Mouse (Mus musculus): ENCODE results near the gene Ctsw. TPM values are rescaled to one million over a fixed set of nuclear protein-coding genes. Genes with fewer than 3 reads are reported as not detected.

The Ctsw gene
- polyA plus RNA-seq, 1 experiment from 2014 or later, result 6.3 TPM

DNA sequence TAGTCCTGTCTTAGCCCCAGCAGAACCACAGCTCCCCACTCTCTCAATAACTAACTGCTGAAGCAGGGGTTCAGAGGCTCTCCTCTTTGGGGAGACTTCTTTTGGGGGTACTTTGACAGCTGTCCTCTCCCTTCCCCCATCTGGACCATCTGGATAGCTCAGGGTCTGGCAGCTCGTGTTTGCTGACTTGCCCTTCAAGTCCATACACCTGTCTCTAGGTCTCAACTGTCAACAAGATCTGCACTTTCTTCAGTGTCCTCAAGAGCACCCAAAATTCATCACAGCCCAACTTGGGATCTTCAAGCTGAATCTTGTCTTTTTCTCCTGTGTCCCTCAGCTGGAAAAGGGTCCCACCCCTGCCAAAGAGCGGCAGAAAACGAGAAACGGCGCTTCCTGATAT, 46.5 kb downstream of the Ctsw start:
- ATAC-seq, result no peak
- Histone ChIP-seq H3K4me2 (ENCODE audit: low read length) (no peak overlapping the region), H3K27ac (ENCODE audit: low read length) (no peak overlapping the region), H3K9ac (replicated peaks; ENCODE audit: low read depth, low read length) (no peak overlapping the region), H3K4me1 (replicated peaks; ENCODE audit: control insufficient read depth, insufficient read depth, low read length) (peaks cover 35% of the 10 kb centered on the region), H3K9me3 (ENCODE audit: control insufficient read depth, low read length) (no peaks in the 10 kb centered on the region), H3K27me3 (replicated peaks; ENCODE audit: control insufficient read depth, insufficient read depth, low read length) (no peaks in the 10 kb centered on the region), H3K4me3 (replicated peaks; ENCODE audit: low read length) (no peak overlapping the region), H3K36me3 (ENCODE audit: control insufficient read depth, insufficient read depth) (peaks cover 9% of the 10 kb centered on the region; the same call in 1 of the 2 replicates)
- 90% methylated on average over 5 of the region's 5 CpGs for WGBS

DNA sequence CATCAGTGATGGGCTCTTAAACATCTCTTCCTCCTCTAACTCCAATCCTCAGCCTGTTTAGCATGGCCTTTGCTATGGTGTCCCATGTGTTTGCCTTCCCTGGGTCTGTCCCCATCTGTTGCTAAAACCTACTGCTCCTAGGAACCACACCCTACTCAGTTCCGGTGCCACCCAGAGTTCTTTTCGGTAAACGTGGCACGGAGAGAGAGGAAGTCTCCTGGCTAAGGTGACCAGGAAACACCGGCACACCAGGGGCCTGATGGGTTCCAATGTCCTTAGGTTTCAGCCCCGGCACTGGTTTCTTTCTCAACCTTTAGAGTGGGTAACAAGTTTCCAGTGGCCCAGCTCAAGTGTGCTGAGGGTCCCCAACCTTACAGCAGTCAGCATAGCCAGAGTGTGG, 47.7 kb downstream of the Ctsw start:
- Histone ChIP-seq H3K4me1 (replicated peaks; ENCODE audit: control insufficient read depth, insufficient read depth, low read length) (peaks cover 23% of the 10 kb centered on the region), H3K9ac (replicated peaks; ENCODE audit: low read depth, low read length) (no peak overlapping the region), H3K27me3 (replicated peaks; ENCODE audit: control insufficient read depth, insufficient read depth, low read length) (no peaks in the 10 kb centered on the region), H3K27ac (ENCODE audit: low read length) (no peak overlapping the region), H3K4me2 (ENCODE audit: low read length) (no peak overlapping the region), H3K4me3 (replicated peaks; ENCODE audit: low read length) (no peak overlapping the region), H3K9me3 (ENCODE audit: control insufficient read depth, low read length) (no peaks in the 10 kb centered on the region), H3K36me3 (ENCODE audit: control insufficient read depth, insufficient read depth) (0 out of 2 replicates have a peak, but pooled peaks cover 7% of the 10 kb centered on the region)
- 92% methylated on average over 6 of the region's 6 CpGs for WGBS
- ATAC-seq, result no peak

DNA sequence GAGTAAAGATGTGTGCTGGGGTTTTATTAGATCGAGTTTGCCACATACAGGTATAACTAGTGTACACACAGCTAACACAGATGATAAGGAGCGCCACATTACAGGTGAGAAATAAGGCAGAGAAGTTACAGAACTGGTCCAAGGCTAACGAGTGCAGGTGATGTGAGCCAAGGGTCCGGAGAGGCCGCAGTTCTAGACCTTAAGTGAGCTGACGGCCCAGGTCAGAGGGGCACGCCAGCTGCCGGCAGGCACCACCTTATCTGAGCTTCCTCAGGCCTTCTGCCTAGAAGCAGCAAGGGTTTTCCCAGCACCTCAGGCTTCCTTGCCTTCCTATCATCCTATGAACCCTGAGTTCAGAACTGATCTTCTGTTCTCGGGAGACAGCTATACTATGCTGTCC, 48.7 kb downstream of the Ctsw start:
- H3K36me3 ChIP-seq (ENCODE audit: control insufficient read depth, insufficient read depth), result 0 out of 2 replicates have a peak, but pooled peaks cover 7% of the 10 kb centered on the region
- no peak for ATAC-seq

DNA sequence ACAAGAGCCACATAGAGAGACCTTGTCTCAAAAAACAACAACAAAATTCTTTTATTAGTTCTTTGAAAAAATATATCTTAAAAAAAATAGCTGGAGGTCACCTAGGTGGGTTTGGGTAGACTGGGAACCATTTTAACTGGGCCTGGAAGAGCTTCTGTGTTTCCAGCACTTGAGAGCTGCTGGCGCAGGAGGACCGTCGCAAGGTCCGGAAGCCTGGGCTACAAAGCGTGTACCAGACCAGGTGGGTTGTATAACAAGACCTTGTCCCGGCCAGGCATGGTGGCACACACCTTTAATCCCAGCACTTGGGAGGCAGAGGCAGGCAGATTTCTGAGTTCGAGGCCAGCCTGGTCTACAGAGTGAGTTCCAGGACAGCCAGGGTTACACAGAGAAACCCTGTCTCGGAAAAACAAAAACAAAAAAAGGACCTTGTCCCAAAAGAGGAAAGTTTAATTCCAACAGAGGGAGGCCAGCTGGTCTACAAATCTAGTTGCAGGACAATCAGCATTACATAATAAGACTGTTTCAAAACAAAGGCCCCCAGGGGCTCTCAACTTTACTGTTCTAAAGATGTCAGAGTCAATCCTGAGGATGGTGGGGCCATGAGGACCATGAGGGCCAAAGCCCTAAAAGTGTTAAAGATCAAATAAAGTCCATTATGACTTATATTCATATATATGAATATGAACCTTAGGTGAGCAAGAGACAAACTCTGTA, 49.4 kb downstream of the Ctsw start:
- Histone ChIP-seq H3K4me1 (replicated peaks; ENCODE audit: control insufficient read depth, insufficient read depth, low read length) (peaks cover 20% of the 10 kb centered on the region), H3K27ac (ENCODE audit: low read length) (no peak overlapping the region), H3K9me3 (ENCODE audit: control insufficient read depth, low read length) (no peaks in the 10 kb centered on the region), H3K4me2 (ENCODE audit: low read length) (no peak overlapping the region), H3K9ac (replicated peaks; ENCODE audit: low read depth, low read length) (no peak overlapping the region), H3K27me3 (replicated peaks; ENCODE audit: control insufficient read depth, insufficient read depth, low read length) (no peaks in the 10 kb centered on the region), H3K36me3 (ENCODE audit: control insufficient read depth, insufficient read depth) (0 out of 2 replicates have a peak, but pooled peaks cover 7% of the 10 kb centered on the region), H3K4me3 (replicated peaks; ENCODE audit: low read length) (no peak overlapping the region)
- 94% methylated on average over 8 of the region's 8 CpGs for WGBS
- no peak for ATAC-seq

More for the DNA sequence above, 48.7 kb downstream of the Ctsw start:
- H3K4me1 ChIP-seq (replicated peaks; ENCODE audit: control insufficient read depth, insufficient read depth, low read length), result peaks cover 22% of the 10 kb centered on the region
- H3K4me2 ChIP-seq (ENCODE audit: low read length), result no peak overlapping the region
- H3K4me3 ChIP-seq (replicated peaks; ENCODE audit: low read length), result no peak overlapping the region
- WGBS, result 95% methylated on average over 9 of the region's 9 CpGs
- no peaks in the 10 kb centered on the region for H3K27me3 ChIP-seq (replicated peaks; ENCODE audit: control insufficient read depth, insufficient read depth, low read length)
- no peaks in the 10 kb centered on the region for H3K9me3 ChIP-seq (ENCODE audit: control insufficient read depth, low read length)
- no peak overlapping the region for H3K27ac ChIP-seq (ENCODE audit: low read length)
- H3K9ac ChIP-seq (replicated peaks; ENCODE audit: low read depth, low read length), result no peak overlapping the region

Other genes starting within 250 kb of the Ctsw start
- gene Pacs1, start 195.4 kb downstream of the Ctsw start, polyA plus RNA-seq (2015; fragmentation: Nextera tagmentation; extraction: Ambion mirVana), result 38.0 and 39.1 TPM in 2 replicates
- gene Sf3b2, start 173.1 kb downstream of the Ctsw start, polyA plus RNA-seq (2015; fragmentation: Nextera tagmentation; extraction: Ambion mirVana), result 347 and 373 TPM in 2 replicates
- gene Gal3st3, start 170.2 kb downstream of the Ctsw start, polyA plus RNA-seq (2015; fragmentation: Nextera tagmentation; extraction: Ambion mirVana), result 36.3 and 40.5 TPM in 2 replicates
- not detected in 2 replicates for gene Catsper1, start 132.8 kb downstream of the Ctsw start, polyA plus RNA-seq (2015; fragmentation: Nextera tagmentation; extraction: Ambion mirVana)
- gene Cst6, start 118.9 kb downstream of the Ctsw start, polyA plus RNA-seq (2015; fragmentation: Nextera tagmentation; extraction: Ambion mirVana), result 3.0 and 4.7 TPM in 2 replicates
- gene Eif1ad, start 101.8 kb downstream of the Ctsw start, polyA plus RNA-seq (2015; fragmentation: Nextera tagmentation; extraction: Ambion mirVana), result 43.3 and 49.9 TPM in 2 replicates
- gene Banf1, start 101.3 kb downstream of the Ctsw start, polyA plus RNA-seq (2015; fragmentation: Nextera tagmentation; extraction: Ambion mirVana), result 378 and 389 TPM in 2 replicates
- gene Sart1, start 79.8 kb downstream of the Ctsw start, polyA plus RNA-seq (2015; fragmentation: Nextera tagmentation; extraction: Ambion mirVana), result 74.4 and 75.1 TPM in 2 replicates
- not detected in 2 replicates for gene Tsga10ip, start 66.0 kb downstream of the Ctsw start, polyA plus RNA-seq (2015; fragmentation: Nextera tagmentation; extraction: Ambion mirVana)
- 283 and 294 TPM in 2 replicates for gene Drap1, start 43.5 kb downstream of the Ctsw start, polyA plus RNA-seq (2015; fragmentation: Nextera tagmentation; extraction: Ambion mirVana)
- gene AI837181, start 43.4 kb downstream of the Ctsw start, polyA plus RNA-seq (2015; fragmentation: Nextera tagmentation; extraction: Ambion mirVana), result 61.1 and 62.9 TPM in 2 replicates
- not detected in 2 replicates for gene Fosl1, start 21.0 kb downstream of the Ctsw start, polyA plus RNA-seq (2015; fragmentation: Nextera tagmentation; extraction: Ambion mirVana)
- gene Ccdc85b, start 10.6 kb downstream of the Ctsw start, polyA plus RNA-seq (2015; fragmentation: Nextera tagmentation; extraction: Ambion mirVana), result 8.6 and 8.8 TPM in 2 replicates
- 165 and 185 TPM in 2 replicates for gene Fibp, start 7.9 kb downstream of the Ctsw start, polyA plus RNA-seq (2015; fragmentation: Nextera tagmentation; extraction: Ambion mirVana)
- gene Efemp2, start 5.4 kb upstream of the Ctsw start, polyA plus RNA-seq (2015; fragmentation: Nextera tagmentation; extraction: Ambion mirVana), result 30.2 and 39.1 TPM in 2 replicates
- 56.0 and 60.5 TPM in 2 replicates for gene Mus81, start 19.9 kb upstream of the Ctsw start, polyA plus RNA-seq (2015; fragmentation: Nextera tagmentation; extraction: Ambion mirVana)
- gene Cfl1, start 21.9 kb upstream of the Ctsw start, polyA plus RNA-seq (2015; fragmentation: Nextera tagmentation; extraction: Ambion mirVana), result 3,630 and 3,701 TPM in 2 replicates
- gene 1700020D05Rik, start 35.3 kb upstream of the Ctsw start, polyA plus RNA-seq (2015; fragmentation: Nextera tagmentation; extraction: Ambion mirVana), result 0.32 and 0.70 TPM in 2 replicates
- gene Snx32, start 42.0 kb upstream of the Ctsw start, polyA plus RNA-seq (2015; fragmentation: Nextera tagmentation; extraction: Ambion mirVana), result 76.1 and 87.8 TPM in 2 replicates
- 0.08 and 0.09 TPM in 2 replicates for gene Ovol1, start 92.1 kb upstream of the Ctsw start, polyA plus RNA-seq (2015; fragmentation: Nextera tagmentation; extraction: Ambion mirVana)
- gene Ap5b1, start 99.5 kb upstream of the Ctsw start, polyA plus RNA-seq (2015; fragmentation: Nextera tagmentation; extraction: Ambion mirVana), result 1.9 and 2.0 TPM in 2 replicates
- 81.0 and 86.7 TPM in 2 replicates for gene Rnaseh2c, start 133.4 kb upstream of the Ctsw start, polyA plus RNA-seq (2015; fragmentation: Nextera tagmentation; extraction: Ambion mirVana)
- gene Kat5, start 141.7 kb upstream of the Ctsw start, polyA plus RNA-seq (2015; fragmentation: Nextera tagmentation; extraction: Ambion mirVana), result 76.8 and 78.1 TPM in 2 replicates
- 37.0 and 41.6 TPM in 2 replicates for gene Rela, start 169.0 kb upstream of the Ctsw start, polyA plus RNA-seq (2015; fragmentation: Nextera tagmentation; extraction: Ambion mirVana)
- gene Sipa1, start 195.2 kb upstream of the Ctsw start, polyA plus RNA-seq (2015; fragmentation: Nextera tagmentation; extraction: Ambion mirVana), result 14.3 and 15.1 TPM in 2 replicates
- gene Map3k11, start 220.2 kb upstream of the Ctsw start, polyA plus RNA-seq (2015; fragmentation: Nextera tagmentation; extraction: Ambion mirVana), result 10.0 and 10.7 TPM in 2 replicates
- gene Pcnx3, start 220.4 kb upstream of the Ctsw start, polyA plus RNA-seq (2015; fragmentation: Nextera tagmentation; extraction: Ambion mirVana), result 24.1 and 28.7 TPM in 2 replicates
- gene Kcnk7, start 235.9 kb upstream of the Ctsw start, polyA plus RNA-seq (2015; fragmentation: Nextera tagmentation; extraction: Ambion mirVana), result 0.24 and 0.48 TPM in 2 replicates